Mouse (Mus musculus) kidney, embryonic 16.5 days (tissue): ENCODE results near the gene Akap9. TPM values are rescaled to one million over a fixed set of nuclear protein-coding genes. Genes with fewer than 3 reads are reported as not detected.
"Not testable (repeated sequence)": the region's sequence is repeated elsewhere in the genome, so short reads cannot be mapped to it uniquely, and the experiment has no call there.

Experiments
- ATAC-seq: fragments of 200-750 bp; cut with Nextera tagmentation; 2 replicates; pipeline ENCODE4 v1.8.0; 2017; ENCODE audit warnings: moderate TSS enrichment; ENCODE audit not compliant: low FRiP score, low TSS enrichment
- H3K27ac ChIP-seq: fragments of 300-500 bp; sonication (generic); 2 replicates; pipeline ENCODE4 v1.5.1; 2014; ENCODE audit warnings: low read length
- H3K27me3 ChIP-seq: fragments of 300-500 bp; sonication (generic); 2 replicates; pipeline ENCODE4 v1.6.1; 2014; ENCODE audit warnings: low read length, control low read depth, mixed read lengths; ENCODE audit not compliant: insufficient read depth
- H3K36me3 ChIP-seq: fragments of 300-500 bp; sonication (generic); 2 replicates; pipeline ENCODE4 v1.6.1; 2014; ENCODE audit warnings: low read length, control low read depth, mixed read lengths; ENCODE audit not compliant: insufficient read depth
- H3K4me1 ChIP-seq: fragments of 300-500 bp; sonication (generic); 2 replicates; pipeline ENCODE4 v1.6.1; 2014; ENCODE audit warnings: low read length, control low read depth, mixed read lengths; ENCODE audit not compliant: insufficient read depth
- H3K4me2 ChIP-seq: fragments of 300-500 bp; sonication (generic); replicated peaks from 2 replicates; pipeline ENCODE4 v1.6.1; 2014; ENCODE audit warnings: low read depth, low read length
- H3K4me3 ChIP-seq: fragments of 300-500 bp; sonication (generic); 2 replicates; pipeline ENCODE4 v1.5.1; 2014; ENCODE audit warnings: mild to moderate bottlenecking, low read length
- H3K9ac ChIP-seq: fragments of 300-500 bp; sonication (generic); replicated peaks from 2 replicates; pipeline ENCODE4 v1.6.1; 2014; ENCODE audit warnings: low read length
- H3K9me3 ChIP-seq: fragments of 300-500 bp; sonication (generic); 2 replicates; pipeline ENCODE4 v1.6.1; 2016; ENCODE audit warnings: low read length, control low read depth
- WGBS: fragments of 180-500 bp; shearing (Covaris S2); extraction: QIAGEN DNeasy Blood & Tissue Kit; methylation state at CpG from one replicate; pipeline ENCODE4 v1.1.7; 2014; 5-methylcytosine and 5-hydroxymethylcytosine counted together
- polyA plus RNA-seq: library from polyadenylated mRNA; unstranded; fragments of >200 nt; fragmentation: Nextera tagmentation; extraction: Ambion mirVana; gene quantifications from 2 replicates; pipeline ENCODE4 v1.2.1, GENCODE M21; 2015

Akap9 gene
- polyA plus RNA-seq: 113 and 126 TPM in 2 replicates

- under 1% methylated on average over 41 of the region's 82 CpGs for WGBS
- no peaks in the 10 kb centered on the region for H3K9me3 ChIP-seq
- H3K4me1 ChIP-seq: peaks cover 16% of the 10 kb centered on the region
- peak within 1 kb of the TSS; percentile 80 for H3K4me2 ChIP-seq
- peak within 1 kb of the TSS; percentile 96 for H3K9ac ChIP-seq
- peak; percentile 95 for ATAC-seq
- peak within 1 kb of the TSS; percentile 93 for H3K27ac ChIP-seq
- no peaks in the 10 kb centered on the region for H3K27me3 ChIP-seq
- no peaks in the 10 kb centered on the region for H3K36me3 ChIP-seq
- H3K4me3 ChIP-seq: peak within 1 kb of the TSS; percentile 85
Measured at GRCm38 (mm10) chr5:3927801-3928689, at the start of gene Akap9. Akap9 (plus strand) TSS chr5:3928054.

- not testable (repeated sequence) for H3K27me3 ChIP-seq, H3K9me3 ChIP-seq, H3K36me3 ChIP-seq, H3K4me1 ChIP-seq, H3K27ac ChIP-seq, H3K4me3 ChIP-seq, H3K4me2 ChIP-seq, ATAC-seq, H3K9ac ChIP-seq
- 88% methylated on average over 7 of the region's 7 CpGs for WGBS
Measured at GRCm38 (mm10) chr5:3886862-3887261, 41.0 kb upstream of the Akap9 start.

- no peaks in the 10 kb centered on the region for H3K27me3 ChIP-seq
- no peak overlapping the region for H3K9ac ChIP-seq
- H3K36me3 ChIP-seq: no peaks in the 10 kb centered on the region
- H3K27ac ChIP-seq: no peak overlapping the region
- H3K4me2 ChIP-seq: no peak overlapping the region
- H3K4me1 ChIP-seq: peaks cover 4% of the 10 kb centered on the region
- no peak for ATAC-seq
- no peak overlapping the region for H3K4me3 ChIP-seq
- H3K9me3 ChIP-seq: no peaks in the 10 kb centered on the region
Measured at GRCm38 (mm10) chr5:3889201-3889600, 38.7 kb upstream of the Akap9 start.

- H3K27ac ChIP-seq, H3K36me3 ChIP-seq, H3K9me3 ChIP-seq, H3K4me1 ChIP-seq, H3K27me3 ChIP-seq: not testable (repeated sequence)
- peak within 1 kb of the TSS; percentile 56 for H3K4me2 ChIP-seq
- whole genome bisulfite sequencing: 2% methylated on average over 7 of the region's 47 CpGs
- H3K4me3 ChIP-seq: peak within 1 kb of the TSS; percentile 54
- ATAC-seq: peak; percentile 99
- peak within 1 kb of the TSS; percentile 59 for H3K9ac ChIP-seq
Measured at GRCm38 (mm10) chr5:3893459-3894293, 34.2 kb upstream of the Akap9 start, which contains the start of gene Mterf1a. Mterf1a (minus strand) TSS chr5:3893933.

- not testable (repeated sequence) for H3K9ac ChIP-seq, H3K36me3 ChIP-seq, ATAC-seq, H3K4me2 ChIP-seq, H3K4me3 ChIP-seq, H3K4me1 ChIP-seq, H3K9me3 ChIP-seq, H3K27me3 ChIP-seq, H3K27ac ChIP-seq
- 92% methylated on average over 4 of the region's 4 CpGs for WGBS
Measured at GRCm38 (mm10) chr5:3894294-3894619, 33.6 kb upstream of the Akap9 start.

GRCm38 (mm10) chr5:3905471-3905870 is 22.4 kb upstream of the Akap9 start:
- no peak overlapping the region for H3K9ac ChIP-seq
- no peaks in the 10 kb centered on the region for H3K9me3 ChIP-seq
- no peaks in the 10 kb centered on the region for H3K27me3 ChIP-seq
- no peak for ATAC-seq
- no peaks in the 10 kb centered on the region for H3K36me3 ChIP-seq
- H3K4me2 ChIP-seq: no peak overlapping the region
- H3K4me1 ChIP-seq: no peaks in the 10 kb centered on the region
- 74% methylated on average over 2 of the region's 2 CpGs for WGBS
- no peak overlapping the region for H3K4me3 ChIP-seq
- no peak overlapping the region for H3K27ac ChIP-seq

GRCm38 (mm10) chr5:3922350-3922749 is 5.5 kb upstream of the Akap9 start:
- H3K4me2 ChIP-seq: no peak overlapping the region
- no peak overlapping the region for H3K9ac ChIP-seq
- H3K9me3 ChIP-seq: no peaks in the 10 kb centered on the region
- no peaks in the 10 kb centered on the region for H3K27me3 ChIP-seq
- H3K36me3 ChIP-seq: no peaks in the 10 kb centered on the region
- H3K27ac ChIP-seq: no peak overlapping the region
- H3K4me3 ChIP-seq: no peak overlapping the region
- no peak for ATAC-seq
- WGBS: 94% methylated on average over 2 of the region's 2 CpGs
- H3K4me1 ChIP-seq: no peaks in the 10 kb centered on the region; the same call in 1 of the 2 replicates

GRCm38 (mm10) chr5:3926666-3927065 is 1.2 kb upstream of the Akap9 start:
- H3K9ac ChIP-seq: no peak overlapping the region
- no peaks in the 10 kb centered on the region for H3K9me3 ChIP-seq
- no peak overlapping the region for H3K4me3 ChIP-seq
- no peaks in the 10 kb centered on the region for H3K36me3 ChIP-seq
- no peak for ATAC-seq
- no peaks in the 10 kb centered on the region for H3K27me3 ChIP-seq
- no peak overlapping the region for H3K27ac ChIP-seq
- H3K4me1 ChIP-seq: peaks cover 16% of the 10 kb centered on the region
- no peak overlapping the region for H3K4me2 ChIP-seq
- 22% methylated on average over 4 of the region's 4 CpGs for WGBS

- WGBS: under 1% methylated on average over 12 of the region's 12 CpGs
- Histone ChIP-seq H3K36me3 (no peaks in the 10 kb centered on the region), H3K27ac (peak overlapping the region; percentile 93), H3K27me3 (no peaks in the 10 kb centered on the region), H3K4me2 (peak overlapping the region; percentile 80), H3K9ac (peak overlapping the region; percentile 96), H3K4me1 (peaks cover 16% of the 10 kb centered on the region), H3K4me3 (peak overlapping the region; percentile 85), H3K9me3 (no peaks in the 10 kb centered on the region)
- peak; percentile 68 for ATAC-seq
Measured at GRCm38 (mm10) chr5:3928690-3929046, 814 bp downstream of the Akap9 start.

GRCm38 (mm10) chr5:3930760-3931159 is 2.9 kb downstream of the Akap9 start:
- Histone ChIP-seq H3K4me3 (no peak overlapping the region), H3K27me3 (no peaks in the 10 kb centered on the region), H3K9me3 (no peaks in the 10 kb centered on the region), H3K9ac (no peak overlapping the region), H3K36me3 (no peaks in the 10 kb centered on the region), H3K4me2 (no peak overlapping the region), H3K27ac (no peak overlapping the region), H3K4me1 (peaks cover 16% of the 10 kb centered on the region)
- ATAC-seq: no peak
- WGBS: 71% methylated on average over 5 of the region's 5 CpGs
